Mouse (Mus musculus): Measurements from ENCODE around the gene Psmc3ip. TPM values are rescaled to one million over a fixed set of nuclear protein-coding genes. Genes with fewer than 3 reads are reported as not detected.

The Psmc3ip gene
- total and polyA plus RNA-seq, 2 experiments from 2014 or later, result 5.3 to 10.3 TPM

- Histone ChIP-seq H3K9ac (replicated peaks; ENCODE audit: low read length, poor library complexity, severe bottlenecking) (no peak overlapping the region), H3K4me1 (ENCODE audit: insufficient read depth, low read length) (peaks cover 8% of the 10 kb centered on the region; the same call in 1 of the 2 replicates), H3K36me3 (ENCODE audit: insufficient read depth, low read length) (peaks cover 8% of the 10 kb centered on the region; the same call in 1 of the 2 replicates), H3K27ac (ENCODE audit: low read depth, low read length) (no peak overlapping the region), H3K4me2 (ENCODE audit: low read depth, low read length, poor library complexity, severe bottlenecking) (no peak overlapping the region), H3K27me3 (ENCODE audit: insufficient read depth, low read length) (peaks cover 29% of the 10 kb centered on the region), H3K9me3 (ENCODE audit: low read length) (no peaks in the 10 kb centered on the region), H3K4me3 (ENCODE audit: low read depth, low read length) (no peak overlapping the region)
- ATAC-seq (ENCODE audit: low FRiP score) (no peak), DNase-seq (ENCODE audit: low spot score) (no peak)
- no peak for TF ChIP-seq CTCF (IDR thresholded peaks at IDR 0.05)
- WGBS, result 65% methylated on average over 5 of the region's 5 CpGs
Measured at GRCm38 (mm10) chr11:101080421-101080820, 14.8 kb downstream of the Psmc3ip start.

DNA sequence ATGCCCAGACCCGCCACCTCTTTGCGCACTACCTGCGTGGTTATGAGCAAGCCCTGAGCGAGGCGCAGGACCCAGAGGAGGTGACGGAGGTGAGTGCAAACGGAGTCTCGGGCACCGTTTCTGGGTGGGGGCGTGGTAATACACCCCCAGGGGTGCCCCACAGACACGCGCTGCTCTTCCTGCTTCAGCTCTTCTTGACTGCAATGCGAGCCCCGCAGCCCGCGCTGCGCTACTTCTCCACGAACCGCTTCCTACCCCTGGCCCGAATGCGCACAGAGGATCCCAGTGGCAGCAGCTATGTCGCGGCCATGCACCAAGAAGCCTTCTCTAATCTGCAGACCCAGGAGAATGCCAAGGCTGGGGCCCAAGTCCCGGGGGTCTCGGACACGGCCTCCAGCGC, 15.5 kb downstream of the Psmc3ip start:
- DNase-seq (ENCODE audit: low spot score) (no peak), ATAC-seq (ENCODE audit: low FRiP score) (no peak)
- no peaks in the 10 kb centered on the region for H3K9me3 ChIP-seq (ENCODE audit: low read length)
- peaks cover 8% of the 10 kb centered on the region; the same call in 1 of the 2 replicates for H3K4me1 ChIP-seq (ENCODE audit: insufficient read depth, low read length)
- H3K4me2 ChIP-seq (ENCODE audit: low read depth, low read length, poor library complexity, severe bottlenecking), result no peak overlapping the region
- H3K9ac ChIP-seq (replicated peaks; ENCODE audit: low read length, poor library complexity, severe bottlenecking), result no peak overlapping the region
- no peak overlapping the region for H3K4me3 ChIP-seq (ENCODE audit: low read depth, low read length)
- WGBS, result 8% methylated on average over 27 of the region's 27 CpGs
- H3K27me3 ChIP-seq (ENCODE audit: insufficient read depth, low read length), result peaks cover 29% of the 10 kb centered on the region
- peaks cover 4% of the 10 kb centered on the region; the same call in 1 of the 2 replicates for H3K36me3 ChIP-seq (ENCODE audit: insufficient read depth, low read length)
- H3K27ac ChIP-seq (ENCODE audit: low read depth, low read length), result no peak overlapping the region
- TF ChIP-seq CTCF (IDR thresholded peaks at IDR 0.05), result no peak

DNA sequence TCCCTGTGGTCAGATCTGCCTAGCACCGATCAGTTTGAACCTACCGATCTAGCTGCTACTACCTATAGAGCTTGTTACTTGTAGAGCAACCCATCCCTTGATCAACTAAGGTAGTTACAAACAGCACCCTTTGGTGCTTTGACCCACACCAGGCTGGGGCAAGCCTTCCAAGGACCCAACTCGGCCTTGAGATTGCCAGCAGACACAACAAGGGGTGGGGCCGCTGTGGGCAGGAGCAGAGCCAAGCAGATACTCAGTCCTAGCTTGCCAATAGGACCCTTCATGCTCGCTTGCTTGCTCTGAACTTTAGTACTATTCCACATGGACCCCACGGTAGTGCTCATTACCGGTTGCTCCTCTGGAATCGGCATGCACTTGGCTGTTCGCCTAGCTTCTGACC, 17.1 kb downstream of the Psmc3ip start, which contains the start of gene Hsd17b1:
Gene Hsd17b1 (plus strand): TSS at position 291 of the 400 bp plus-strand sequence.
- Histone ChIP-seq H3K27ac (ENCODE audit: low read depth, low read length) (no peak within 1 kb of the TSS), H3K4me1 (ENCODE audit: insufficient read depth, low read length) (peaks cover 3% of the 10 kb centered on the region; the same call in 1 of the 2 replicates), H3K4me2 (ENCODE audit: low read depth, low read length, poor library complexity, severe bottlenecking) (no peak within 1 kb of the TSS), H3K4me3 (ENCODE audit: low read depth, low read length) (no peak within 1 kb of the TSS), H3K36me3 (ENCODE audit: insufficient read depth, low read length) (peaks cover 3% of the 10 kb centered on the region; the same call in 1 of the 2 replicates), H3K27me3 (ENCODE audit: insufficient read depth, low read length) (peaks cover 29% of the 10 kb centered on the region), H3K9me3 (ENCODE audit: low read length) (no peaks in the 10 kb centered on the region), H3K9ac (replicated peaks; ENCODE audit: low read length, poor library complexity, severe bottlenecking) (no peak within 1 kb of the TSS)
- no peak for DNase-seq (ENCODE audit: low spot score)
- ATAC-seq (ENCODE audit: low FRiP score), result no peak
- TF ChIP-seq CTCF (IDR thresholded peaks at IDR 0.05), result no peak
- 72% methylated on average over 9 of the region's 9 CpGs for WGBS

GRCm38 (mm10) chr11:101071810-101072428, 23.3 kb downstream of the Psmc3ip start:
- no peak for DNase-seq (ENCODE audit: low spot score)
- Histone ChIP-seq H3K4me3 (ENCODE audit: low read depth, low read length) (no peak overlapping the region), H3K27ac (ENCODE audit: low read depth, low read length) (no peak overlapping the region), H3K4me2 (ENCODE audit: low read depth, low read length, poor library complexity, severe bottlenecking) (no peak overlapping the region), H3K4me1 (ENCODE audit: insufficient read depth, low read length) (peaks cover 6% of the 10 kb centered on the region), H3K9ac (replicated peaks; ENCODE audit: low read length, poor library complexity, severe bottlenecking) (no peak overlapping the region), H3K36me3 (ENCODE audit: insufficient read depth, low read length) (no peaks in the 10 kb centered on the region), H3K9me3 (ENCODE audit: low read length) (no peaks in the 10 kb centered on the region), H3K27me3 (ENCODE audit: insufficient read depth, low read length) (no peaks in the 10 kb centered on the region)
- WGBS, result 76% methylated on average over 14 of the region's 14 CpGs
- no peak for TF ChIP-seq CTCF (IDR thresholded peaks at IDR 0.05)
- ATAC-seq (ENCODE audit: low FRiP score), result no peak

DNA sequence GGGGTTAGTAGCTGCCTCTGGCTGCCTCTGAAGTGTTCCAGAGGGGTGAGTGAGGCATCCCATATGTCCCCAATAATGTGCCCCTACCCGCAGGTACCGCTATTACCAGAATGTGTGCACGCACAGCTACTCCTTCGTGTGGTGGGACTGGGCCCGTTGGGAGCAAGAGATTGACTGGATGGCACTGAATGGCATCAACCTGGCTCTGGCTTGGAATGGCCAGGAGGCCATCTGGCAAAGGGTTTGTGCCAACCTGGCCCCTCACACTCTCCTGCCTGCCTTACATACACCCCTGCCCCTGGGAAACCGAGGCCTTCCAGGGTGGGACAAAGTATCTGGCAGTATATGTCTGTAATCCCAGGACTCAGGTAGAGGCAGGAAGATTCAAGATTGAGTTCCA, 24.2 kb downstream of the Psmc3ip start:
- 78% methylated on average over 6 of the region's 6 CpGs for WGBS
- Histone ChIP-seq H3K36me3 (ENCODE audit: insufficient read depth, low read length) (no peaks in the 10 kb centered on the region), H3K27me3 (ENCODE audit: insufficient read depth, low read length) (no peaks in the 10 kb centered on the region), H3K9ac (replicated peaks; ENCODE audit: low read length, poor library complexity, severe bottlenecking) (no peak overlapping the region), H3K27ac (ENCODE audit: low read depth, low read length) (no peak overlapping the region), H3K4me2 (ENCODE audit: low read depth, low read length, poor library complexity, severe bottlenecking) (peak overlapping the region; percentile 98), H3K4me1 (ENCODE audit: insufficient read depth, low read length) (peaks cover 6% of the 10 kb centered on the region), H3K4me3 (ENCODE audit: low read depth, low read length) (peak overlapping the region; percentile 80; the same call in 1 of the 2 replicates), H3K9me3 (ENCODE audit: low read length) (no peaks in the 10 kb centered on the region)
- no peak for TF ChIP-seq CTCF (IDR thresholded peaks at IDR 0.05)
- ATAC-seq (ENCODE audit: low FRiP score), result no peak
- DNase-seq (ENCODE audit: low spot score), result no peak

GRCm38 (mm10) chr11:101070189-101070527, 25.1 kb downstream of the Psmc3ip start:
- DNase-seq (ENCODE audit: low spot score) (no peak), ATAC-seq (ENCODE audit: low FRiP score) (peak; percentile 62; the same call in 1 of the 2 replicates)
- peak overlapping the region; percentile 98 for H3K4me2 ChIP-seq (ENCODE audit: low read depth, low read length, poor library complexity, severe bottlenecking)
- WGBS, result under 1% methylated on average over 33 of the region's 36 CpGs
- no peaks in the 10 kb centered on the region for H3K27me3 ChIP-seq (ENCODE audit: insufficient read depth, low read length)
- peaks cover 6% of the 10 kb centered on the region for H3K4me1 ChIP-seq (ENCODE audit: insufficient read depth, low read length)
- H3K36me3 ChIP-seq (ENCODE audit: insufficient read depth, low read length), result 0 out of 2 replicates have a peak, but pooled peaks cover 2% of the 10 kb centered on the region
- TF ChIP-seq CTCF (IDR thresholded peaks at IDR 0.05), result no peak
- H3K9me3 ChIP-seq (ENCODE audit: low read length), result no peaks in the 10 kb centered on the region
- H3K27ac ChIP-seq (ENCODE audit: low read depth, low read length), result peak overlapping the region; percentile 77
- peak overlapping the region; percentile 80 for H3K4me3 ChIP-seq (ENCODE audit: low read depth, low read length)
- H3K9ac ChIP-seq (replicated peaks; ENCODE audit: low read length, poor library complexity, severe bottlenecking), result peak overlapping the region; percentile 78

Data from midbrain, postnatal 0 days (tissue).